Mouse (Mus musculus): ENCODE results near the gene 9530077C05Rik. TPM values are rescaled to one million over a fixed set of nuclear protein-coding genes. Genes with fewer than 3 reads are reported as not detected.

Gene 9530077C05Rik
- polyA plus RNA-seq, 1 experiment: 0.84 TPM

DNA sequence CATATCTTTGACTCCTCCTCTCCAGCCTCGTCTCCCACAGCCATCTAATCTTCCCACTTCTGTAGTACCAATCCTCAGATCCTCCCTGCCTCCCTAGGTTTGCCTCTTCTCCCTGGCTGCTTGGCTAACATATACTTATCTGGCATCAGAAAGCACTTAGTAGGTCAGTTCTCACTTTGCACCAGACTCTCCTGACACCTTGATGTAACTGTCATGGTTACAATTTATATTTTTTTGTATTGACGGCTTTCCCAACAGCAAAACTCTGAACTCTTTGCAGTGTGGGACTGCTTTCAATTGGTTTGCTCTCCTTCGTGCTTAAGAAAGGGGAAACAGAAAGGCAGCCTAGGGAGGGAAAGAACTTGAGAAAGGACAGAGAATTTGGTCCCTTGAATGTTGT, 4.9 kb downstream of the 9530077C05Rik start:
- no peaks in the 10 kb centered on the region for H3K4me1 ChIP-seq (ENCODE audit: control insufficient read depth, insufficient read depth, low read length)
- H3K27ac ChIP-seq (ENCODE audit: insufficient read depth, low read length): no peak overlapping the region
- H3K4me3 ChIP-seq (ENCODE audit: insufficient read depth, low read length): no peak overlapping the region
- TF ChIP-seq CTCF (IDR thresholded peaks at IDR 0.05; ENCODE audit: borderline replicate concordance, insufficient read depth, low read length) (no peak), POLR2A (IDR thresholded peaks at IDR 0.05; ENCODE audit: low read depth, low read length) (no peak)

DNA sequence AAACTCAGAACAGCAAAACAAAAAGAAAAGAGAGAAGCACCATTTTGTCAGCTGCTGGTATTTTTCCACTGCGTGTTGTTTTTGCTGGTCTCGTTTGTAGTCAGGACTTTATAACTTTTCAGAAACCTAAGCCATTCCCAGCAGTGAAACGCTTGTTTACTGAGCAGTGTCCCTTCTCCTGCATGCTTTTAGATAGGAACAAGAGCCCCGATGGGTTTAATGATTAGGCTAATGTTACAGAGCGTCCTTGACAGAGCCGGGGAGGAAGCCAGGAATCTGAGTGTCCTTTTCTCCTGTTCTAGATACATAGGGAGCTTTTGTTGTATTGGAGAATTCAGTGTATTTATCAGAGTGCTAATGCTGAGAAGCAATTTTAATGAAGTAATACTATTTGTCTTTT, 6.2 kb downstream of the 9530077C05Rik start:
- no peak overlapping the region for H3K4me3 ChIP-seq (ENCODE audit: insufficient read depth, low read length)
- no peak overlapping the region for H3K27ac ChIP-seq (ENCODE audit: insufficient read depth, low read length)
- TF ChIP-seq CTCF (IDR thresholded peaks at IDR 0.05; ENCODE audit: borderline replicate concordance, insufficient read depth, low read length) (no peak), POLR2A (IDR thresholded peaks at IDR 0.05; ENCODE audit: low read depth, low read length) (no peak)
- H3K4me1 ChIP-seq (ENCODE audit: control insufficient read depth, insufficient read depth, low read length): peaks cover 2% of the 10 kb centered on the region; the same call in 1 of the 2 replicates

DNA sequence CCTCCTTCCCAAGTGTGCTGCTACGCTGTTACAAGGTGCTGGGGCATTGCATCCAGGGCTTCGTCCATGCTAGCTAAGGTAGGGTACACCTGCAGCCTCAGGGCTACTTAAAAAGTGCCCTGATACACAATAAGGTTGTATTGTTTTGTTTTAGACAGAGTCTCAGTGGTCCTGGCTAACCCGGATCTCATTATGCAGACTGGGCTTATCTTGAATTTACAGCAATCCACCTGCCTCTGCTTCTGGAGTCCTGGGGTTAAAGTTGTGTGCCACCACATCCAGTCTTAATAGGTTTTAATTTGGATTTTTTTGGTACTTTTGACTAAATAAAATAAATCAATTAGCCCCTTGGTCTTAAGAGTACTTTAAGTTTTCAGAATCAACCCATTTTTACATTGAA, 8.6 kb downstream of the 9530077C05Rik start:
- Histone ChIP-seq H3K27ac (ENCODE audit: insufficient read depth, low read length) (no peak overlapping the region), H3K4me1 (ENCODE audit: control insufficient read depth, insufficient read depth, low read length) (peaks cover 2% of the 10 kb centered on the region; the same call in 1 of the 2 replicates), H3K4me3 (ENCODE audit: insufficient read depth, low read length) (no peak overlapping the region)
- TF ChIP-seq CTCF (IDR thresholded peaks at IDR 0.05; ENCODE audit: borderline replicate concordance, insufficient read depth, low read length) (no peak), POLR2A (IDR thresholded peaks at IDR 0.05; ENCODE audit: low read depth, low read length) (no peak)

DNA sequence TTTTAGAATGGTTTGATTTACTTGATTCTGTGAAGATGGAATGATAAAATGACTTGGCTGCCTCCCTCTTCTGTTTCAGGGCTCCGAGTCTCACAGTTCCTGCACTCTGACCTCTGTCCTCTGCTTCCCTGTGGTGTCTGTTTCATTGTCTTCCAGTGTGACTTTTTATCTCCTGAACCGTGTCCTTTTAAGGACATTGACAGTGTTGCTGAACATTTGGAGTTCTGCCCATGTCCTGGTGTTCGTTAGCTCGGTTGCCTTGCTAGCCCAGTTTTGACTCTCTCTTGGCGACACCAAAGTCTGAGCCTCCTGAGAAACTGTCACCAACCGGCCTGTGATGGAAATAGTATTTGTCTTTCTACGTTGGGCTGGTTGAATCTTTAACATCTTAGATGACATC, 9.2 kb downstream of the 9530077C05Rik start:
- Histone ChIP-seq H3K4me3 (ENCODE audit: insufficient read depth, low read length) (no peak overlapping the region), H3K4me1 (ENCODE audit: control insufficient read depth, insufficient read depth, low read length) (peaks cover 2% of the 10 kb centered on the region; the same call in 1 of the 2 replicates), H3K27ac (ENCODE audit: insufficient read depth, low read length) (no peak overlapping the region)
- TF ChIP-seq CTCF (IDR thresholded peaks at IDR 0.05; ENCODE audit: borderline replicate concordance, insufficient read depth, low read length): no peak

DNA sequence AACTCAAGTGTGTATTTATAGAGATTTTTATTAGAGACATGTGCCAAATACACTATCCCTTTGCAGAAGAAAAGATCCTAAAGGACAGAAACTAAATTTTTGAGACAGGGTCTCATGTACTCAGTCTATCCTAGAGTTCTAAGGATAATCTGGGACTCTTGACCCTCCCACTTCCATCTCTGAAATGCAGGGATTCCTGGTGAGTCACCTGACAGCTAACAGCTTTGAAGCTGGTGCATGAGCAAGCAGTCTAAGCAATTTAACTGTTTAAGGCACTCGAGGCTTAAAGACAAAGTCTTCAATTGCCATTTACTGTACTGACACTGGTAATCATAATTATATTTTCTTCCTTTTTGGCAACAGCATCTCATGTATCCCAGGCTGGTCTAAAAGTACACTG, 11.2 kb downstream of the 9530077C05Rik start:
- TF ChIP-seq POLR2A (IDR thresholded peaks at IDR 0.05; ENCODE audit: low read depth, low read length): no peak
- Histone ChIP-seq H3K4me1 (ENCODE audit: control insufficient read depth, insufficient read depth, low read length) (peaks cover 2% of the 10 kb centered on the region; the same call in 1 of the 2 replicates), H3K27ac (ENCODE audit: insufficient read depth, low read length) (no peak overlapping the region), H3K4me3 (ENCODE audit: insufficient read depth, low read length) (no peak overlapping the region)

DNA sequence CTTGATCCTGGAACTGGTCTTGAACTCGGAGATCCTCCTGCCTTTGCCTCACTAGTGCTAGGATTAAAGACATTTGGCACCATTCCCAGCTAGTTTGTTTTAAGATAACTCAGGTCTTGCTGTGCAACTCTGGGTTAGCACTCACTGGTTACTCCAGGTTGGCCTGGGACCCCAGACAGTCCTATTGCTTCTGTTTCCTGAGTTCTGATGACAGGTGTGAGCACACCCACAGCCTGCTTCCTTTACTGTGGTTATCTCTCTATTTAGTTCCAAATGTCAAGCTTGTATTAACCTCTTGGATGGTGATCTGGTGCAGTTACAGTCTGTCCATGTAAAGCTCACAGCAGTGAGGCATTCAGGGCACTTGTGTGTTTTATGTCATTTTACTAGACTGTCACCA, 12.2 kb downstream of the 9530077C05Rik start:
- Histone ChIP-seq H3K27ac (ENCODE audit: insufficient read depth, low read length) (no peak overlapping the region), H3K4me3 (ENCODE audit: insufficient read depth, low read length) (no peak overlapping the region), H3K4me1 (ENCODE audit: control insufficient read depth, insufficient read depth, low read length) (peaks cover 5% of the 10 kb centered on the region; the same call in 1 of the 2 replicates)
- TF ChIP-seq POLR2A (IDR thresholded peaks at IDR 0.05; ENCODE audit: low read depth, low read length) (no peak), CTCF (IDR thresholded peaks at IDR 0.05; ENCODE audit: borderline replicate concordance, insufficient read depth, low read length) (no peak)

DNA sequence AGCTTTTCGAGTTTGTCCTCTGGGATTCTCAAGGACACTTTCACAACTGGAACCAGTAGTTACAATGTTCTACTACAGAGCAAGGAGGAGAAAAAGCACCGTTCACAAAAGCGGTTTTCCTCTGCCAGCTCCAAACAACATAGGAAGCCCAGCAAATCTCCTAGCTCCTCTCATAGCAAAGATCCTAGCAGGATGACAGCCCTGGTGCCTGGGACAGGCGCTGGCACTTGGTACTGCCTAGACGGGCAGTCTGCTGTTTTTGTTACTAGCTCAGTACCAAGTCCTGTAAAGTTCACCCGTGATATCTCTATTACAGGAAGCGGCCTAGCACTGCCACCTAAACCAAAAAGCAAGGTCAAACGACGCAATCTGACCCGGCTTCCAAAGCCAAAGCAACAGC, 12.9 kb downstream of the 9530077C05Rik start:
- TF ChIP-seq CTCF (IDR thresholded peaks at IDR 0.05; ENCODE audit: borderline replicate concordance, insufficient read depth, low read length) (no peak), POLR2A (IDR thresholded peaks at IDR 0.05; ENCODE audit: low read depth, low read length) (no peak)
- peaks cover 8% of the 10 kb centered on the region; the same call in 1 of the 2 replicates for H3K4me1 ChIP-seq (ENCODE audit: control insufficient read depth, insufficient read depth, low read length)
- no peak overlapping the region for H3K4me3 ChIP-seq (ENCODE audit: insufficient read depth, low read length)

DNA sequence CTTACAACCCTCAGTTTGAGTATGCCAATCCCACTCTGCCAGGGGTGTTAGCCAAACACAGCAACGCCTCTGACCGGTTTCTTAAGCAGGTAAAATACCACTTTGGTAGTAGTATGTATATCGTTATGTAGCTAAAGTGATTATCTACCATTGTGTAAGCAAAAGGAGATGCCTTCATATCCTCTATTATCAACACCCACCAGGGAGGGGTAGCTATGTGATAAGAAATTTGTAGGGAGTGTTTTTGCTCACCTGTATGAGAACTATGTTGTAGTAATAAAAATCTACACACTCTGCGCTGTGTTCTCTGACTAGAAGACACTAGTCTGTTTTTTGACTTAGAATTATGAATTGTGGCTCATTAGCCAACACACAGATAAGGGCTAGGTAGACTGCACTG, 13.4 kb downstream of the 9530077C05Rik start:
- no peak for TF ChIP-seq POLR2A (IDR thresholded peaks at IDR 0.05; ENCODE audit: low read depth, low read length)
- TF ChIP-seq CTCF (IDR thresholded peaks at IDR 0.05; ENCODE audit: borderline replicate concordance, insufficient read depth, low read length): no peak
- Histone ChIP-seq H3K4me3 (ENCODE audit: insufficient read depth, low read length) (no peak overlapping the region), H3K27ac (ENCODE audit: insufficient read depth, low read length) (no peak overlapping the region), H3K4me1 (ENCODE audit: control insufficient read depth, insufficient read depth, low read length) (peaks cover 9% of the 10 kb centered on the region)

More for the DNA sequence above, 12.9 kb downstream of the 9530077C05Rik start:
- no peak overlapping the region for H3K27ac ChIP-seq (ENCODE audit: insufficient read depth, low read length)

DNA sequence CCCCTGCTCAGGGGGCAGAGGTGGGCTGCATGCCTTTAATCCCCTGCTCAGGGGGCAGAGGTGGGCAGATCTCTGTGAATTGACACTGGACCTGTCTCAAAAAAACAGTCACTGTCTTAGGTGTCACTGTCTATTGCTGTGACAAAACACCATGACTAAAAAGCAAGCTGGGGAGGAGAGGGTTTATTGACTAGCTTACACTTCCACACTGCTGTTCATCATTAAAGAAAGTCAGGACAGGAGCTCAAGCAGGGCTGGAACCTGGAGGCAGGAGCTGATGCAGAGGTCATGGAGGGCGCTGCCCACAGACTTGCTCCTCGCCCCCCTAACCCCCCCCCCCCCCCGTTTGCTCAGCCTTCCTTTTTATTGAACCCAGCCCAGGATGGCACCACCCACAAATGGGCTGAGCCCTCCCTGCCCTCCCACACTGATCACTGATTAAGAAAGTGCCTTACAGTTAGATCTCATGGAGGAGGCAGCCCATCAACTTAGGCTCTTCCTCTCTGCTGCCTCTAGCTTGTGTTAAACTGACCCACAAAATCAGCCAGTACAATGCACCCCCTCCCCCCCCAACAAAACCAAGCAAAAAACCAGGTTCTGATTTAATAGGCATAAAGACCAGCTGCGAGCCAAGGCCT, 16.8 kb downstream of the 9530077C05Rik start:
- Histone ChIP-seq H3K27ac (ENCODE audit: insufficient read depth, low read length) (no peak overlapping the region), H3K4me1 (ENCODE audit: control insufficient read depth, insufficient read depth, low read length) (peaks cover 9% of the 10 kb centered on the region), H3K4me3 (ENCODE audit: insufficient read depth, low read length) (no peak overlapping the region)
- no peak for TF ChIP-seq POLR2A (IDR thresholded peaks at IDR 0.05; ENCODE audit: low read depth, low read length)
- TF ChIP-seq CTCF (IDR thresholded peaks at IDR 0.05; ENCODE audit: borderline replicate concordance, insufficient read depth, low read length): no peak

DNA sequence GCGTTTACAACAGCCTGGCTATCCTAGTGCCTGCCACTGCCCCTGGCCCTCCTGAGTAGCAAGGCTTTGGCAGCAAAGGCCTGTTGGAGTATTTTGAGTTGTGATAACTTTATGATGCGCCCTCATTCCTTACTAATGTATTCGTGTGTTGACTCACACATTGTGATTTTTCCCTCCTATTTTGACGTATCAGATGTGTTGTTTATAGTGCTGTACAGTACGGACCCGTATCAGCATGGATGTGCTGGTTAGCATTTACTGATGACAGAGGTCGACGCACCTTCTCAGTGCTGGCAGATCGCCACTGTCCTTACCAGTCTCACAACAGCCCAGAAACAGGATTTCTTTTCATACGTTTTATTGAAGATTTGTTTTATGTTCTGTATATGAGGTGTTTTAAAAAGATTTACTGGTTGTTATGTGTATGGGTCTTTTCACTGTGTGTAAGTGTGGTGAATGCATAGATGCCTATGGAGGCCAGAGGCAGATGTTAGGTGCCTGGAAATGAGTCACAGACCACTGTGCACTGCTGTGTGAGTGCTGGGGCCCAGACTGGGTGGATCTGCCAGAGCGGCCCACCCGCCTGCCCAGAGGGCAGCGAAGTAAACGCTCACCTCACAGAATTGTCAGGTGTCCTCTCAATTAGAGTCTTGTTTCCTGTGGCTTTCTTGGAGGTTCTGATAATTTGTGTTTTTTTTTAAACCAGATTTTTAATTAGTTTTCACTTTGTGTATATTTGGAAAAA, 17.5 kb downstream of the 9530077C05Rik start:
- Histone ChIP-seq H3K27ac (ENCODE audit: insufficient read depth, low read length) (no peak overlapping the region), H3K4me1 (ENCODE audit: control insufficient read depth, insufficient read depth, low read length) (peaks cover 9% of the 10 kb centered on the region), H3K4me3 (ENCODE audit: insufficient read depth, low read length) (no peak overlapping the region)
- TF ChIP-seq CTCF (IDR thresholded peaks at IDR 0.05; ENCODE audit: borderline replicate concordance, insufficient read depth, low read length) (no peak), POLR2A (IDR thresholded peaks at IDR 0.05; ENCODE audit: low read depth, low read length) (no peak)

Data from embryonic fibroblast, embryonic 13.5 days (primary cell).